Mouse (Mus musculus): Measurements from ENCODE around the gene Tifa. TPM values are rescaled to one million over a fixed set of nuclear protein-coding genes. Genes with fewer than 3 reads are reported as not detected.

The Tifa gene
- polyA plus RNA-seq, 1 experiment from 2014 or later = 3.6 TPM

GRCm38 (mm10) chr3:127818694-127819663, 29.4 kb downstream of the Tifa start:
- no peaks in the 10 kb centered on the region for H3K27me3 ChIP-seq (ENCODE audit: control insufficient read depth, insufficient read depth, low read length)
- no peaks in the 10 kb centered on the region for H3K9me3 ChIP-seq (ENCODE audit: control insufficient read depth, low read length)
- no peak overlapping the region for H3K4me2 ChIP-seq (ENCODE audit: low read length)
- no peak overlapping the region for H3K9ac ChIP-seq (ENCODE audit: low read length)
- no peaks in the 10 kb centered on the region for H3K4me1 ChIP-seq (ENCODE audit: control insufficient read depth in 2 of 2, insufficient read depth in 2 of 2, low read length in 2 of 2)
- 81% methylated on average over 11 of the region's 11 CpGs for WGBS
- H3K36me3 ChIP-seq (ENCODE audit: control insufficient read depth, insufficient read depth, low read length) = peaks cover 35% of the 10 kb centered on the region
- no peak for ATAC-seq (ENCODE audit: insufficient number of reproducible peaks, insufficient read depth, low FRiP score, low read depth)
- H3K27ac ChIP-seq (replicated peaks in 1 of 2; ENCODE audit: control insufficient read depth in 1 of 2, insufficient read depth in 1 of 2, low read depth in 2 of 2, low read length in 2 of 2) = no peak overlapping the region
- H3K4me3 ChIP-seq (ENCODE audit: control insufficient read depth in 1 of 2, insufficient read depth in 1 of 2, low read depth in 1 of 2, low read length in 2 of 2) = no peak overlapping the region

DNA sequence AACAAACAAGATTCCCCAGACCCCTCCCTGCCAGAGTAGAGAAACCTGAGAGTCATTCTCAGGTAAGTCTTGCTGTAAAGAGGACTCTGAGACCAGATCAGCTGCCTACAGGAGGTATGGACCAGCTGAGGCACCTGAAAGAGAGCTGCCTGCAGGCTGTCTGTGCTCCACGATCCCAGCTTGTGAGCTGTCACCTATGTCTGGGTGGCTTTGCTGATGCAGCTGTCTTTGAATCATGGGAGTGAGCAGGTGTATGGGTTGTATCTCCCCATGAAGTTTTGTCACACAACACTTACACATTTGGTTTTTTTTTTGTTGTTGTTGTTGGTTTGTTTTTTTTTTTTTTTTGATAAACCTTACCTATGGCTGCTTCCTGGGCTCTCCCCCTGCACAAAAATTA, 30.8 kb downstream of the Tifa start:
- no peaks in the 10 kb centered on the region for H3K27me3 ChIP-seq (ENCODE audit: control insufficient read depth, insufficient read depth, low read length)
- no peak overlapping the region for H3K4me3 ChIP-seq (ENCODE audit: control insufficient read depth in 1 of 2, insufficient read depth in 1 of 2, low read depth in 1 of 2, low read length in 2 of 2)
- H3K9ac ChIP-seq (ENCODE audit: low read length) = no peak overlapping the region
- 85% methylated on average over 1 of the region's 1 CpGs for WGBS
- H3K4me2 ChIP-seq (ENCODE audit: low read length) = no peak overlapping the region
- H3K9me3 ChIP-seq (ENCODE audit: control insufficient read depth, low read length) = no peaks in the 10 kb centered on the region
- no peak overlapping the region for H3K27ac ChIP-seq (replicated peaks in 1 of 2; ENCODE audit: control insufficient read depth in 1 of 2, insufficient read depth in 1 of 2, low read depth in 2 of 2, low read length in 2 of 2)
- ATAC-seq (ENCODE audit: insufficient number of reproducible peaks, insufficient read depth, low FRiP score, low read depth) = no peak
- peaks cover 32% of the 10 kb centered on the region for H3K36me3 ChIP-seq (ENCODE audit: control insufficient read depth, insufficient read depth, low read length)
- no peaks in the 10 kb centered on the region for H3K4me1 ChIP-seq (ENCODE audit: control insufficient read depth in 2 of 2, insufficient read depth in 2 of 2, low read length in 2 of 2)

GRCm38 (mm10) chr3:127821209-127821608, 31.6 kb downstream of the Tifa start:
- no peak overlapping the region for H3K4me3 ChIP-seq (ENCODE audit: control insufficient read depth in 1 of 2, insufficient read depth in 1 of 2, low read depth in 1 of 2, low read length in 2 of 2)
- H3K36me3 ChIP-seq (ENCODE audit: control insufficient read depth, insufficient read depth, low read length) = peaks cover 30% of the 10 kb centered on the region
- ATAC-seq (ENCODE audit: insufficient number of reproducible peaks, insufficient read depth, low FRiP score, low read depth) = no peak
- H3K27me3 ChIP-seq (ENCODE audit: control insufficient read depth, insufficient read depth, low read length) = no peaks in the 10 kb centered on the region
- no peak overlapping the region for H3K27ac ChIP-seq (replicated peaks in 1 of 2; ENCODE audit: control insufficient read depth in 1 of 2, insufficient read depth in 1 of 2, low read depth in 2 of 2, low read length in 2 of 2)
- 81% methylated on average over 5 of the region's 5 CpGs for WGBS
- H3K9ac ChIP-seq (ENCODE audit: low read length) = no peak overlapping the region
- no peaks in the 10 kb centered on the region for H3K9me3 ChIP-seq (ENCODE audit: control insufficient read depth, low read length)
- H3K4me2 ChIP-seq (ENCODE audit: low read length) = no peak overlapping the region
- H3K4me1 ChIP-seq (ENCODE audit: control insufficient read depth in 2 of 2, insufficient read depth in 2 of 2, low read length in 2 of 2) = 0 out of 4 replicates have a peak, but pooled peaks cover 0 to under 1% of the 10 kb centered on the region in 2 experiments

GRCm38 (mm10) chr3:127823886-127824863, 34.6 kb downstream of the Tifa start:
- WGBS = 82% methylated on average over 17 of the region's 17 CpGs
- H3K9ac ChIP-seq (ENCODE audit: low read length) = no peak overlapping the region

GRCm38 (mm10) chr3:127826503-127826902, 36.9 kb downstream of the Tifa start:
- Histone ChIP-seq H3K9ac (ENCODE audit: low read length) (no peak overlapping the region), H3K27ac (replicated peaks in 1 of 2; ENCODE audit: control insufficient read depth in 1 of 2, insufficient read depth in 1 of 2, low read depth in 2 of 2, low read length in 2 of 2) (no peak overlapping the region), H3K4me3 (ENCODE audit: control insufficient read depth in 1 of 2, insufficient read depth in 1 of 2, low read depth in 1 of 2, low read length in 2 of 2) (no peak overlapping the region), H3K4me1 (ENCODE audit: control insufficient read depth in 2 of 2, insufficient read depth in 2 of 2, low read length in 2 of 2) (peaks cover 4 to 9% of the 10 kb centered on the region in 2 experiments; a peak in 3 of 4 replicates), H3K4me2 (ENCODE audit: low read length) (no peak overlapping the region), H3K36me3 (ENCODE audit: control insufficient read depth, insufficient read depth, low read length) (peaks cover 5% of the 10 kb centered on the region; the same call in 1 of the 2 replicates), H3K9me3 (ENCODE audit: control insufficient read depth, low read length) (no peaks in the 10 kb centered on the region), H3K27me3 (ENCODE audit: control insufficient read depth, insufficient read depth, low read length) (no peaks in the 10 kb centered on the region)
- WGBS = 76% methylated on average over 7 of the region's 7 CpGs
- ATAC-seq (ENCODE audit: insufficient number of reproducible peaks, insufficient read depth, low FRiP score, low read depth) = no peak

More at GRCm38 (mm10) chr3:127823886-127824863, 34.6 kb downstream of the Tifa start:
- Histone ChIP-seq H3K27me3 (ENCODE audit: control insufficient read depth, insufficient read depth, low read length) (no peaks in the 10 kb centered on the region), H3K4me1 (ENCODE audit: control insufficient read depth in 2 of 2, insufficient read depth in 2 of 2, low read length in 2 of 2) (peaks cover 4 to 9% of the 10 kb centered on the region in 2 experiments; a peak in 3 of 4 replicates), H3K4me2 (ENCODE audit: low read length) (no peak overlapping the region), H3K4me3 (ENCODE audit: control insufficient read depth in 1 of 2, insufficient read depth in 1 of 2, low read depth in 1 of 2, low read length in 2 of 2) (no peak overlapping the region), H3K36me3 (ENCODE audit: control insufficient read depth, insufficient read depth, low read length) (peaks cover 17% of the 10 kb centered on the region), H3K9me3 (ENCODE audit: control insufficient read depth, low read length) (no peaks in the 10 kb centered on the region), H3K27ac (replicated peaks in 1 of 2; ENCODE audit: control insufficient read depth in 1 of 2, insufficient read depth in 1 of 2, low read depth in 2 of 2, low read length in 2 of 2) (no peak overlapping the region)
- no peak for ATAC-seq (ENCODE audit: insufficient number of reproducible peaks, insufficient read depth, low FRiP score, low read depth)

DNA sequence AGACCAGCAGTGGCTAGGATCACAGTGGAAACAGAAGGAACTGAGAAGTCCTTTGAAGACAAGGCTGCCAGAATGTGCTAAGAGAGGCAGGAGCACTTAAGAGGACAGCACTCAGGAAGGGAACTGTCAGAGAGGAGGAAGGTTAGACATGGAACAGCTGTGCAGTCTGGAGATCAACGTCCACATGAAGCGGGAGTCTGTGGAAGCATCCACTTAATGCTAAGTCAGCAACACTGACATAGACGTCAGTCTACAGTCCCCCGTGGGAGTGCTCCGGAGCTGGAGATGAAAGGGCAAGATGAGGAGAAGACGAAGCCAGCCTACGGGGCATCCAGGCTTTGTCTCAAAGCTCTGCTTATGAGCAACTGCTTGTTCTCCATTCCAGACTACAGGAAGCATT, 37.5 kb downstream of the Tifa start:
- Histone ChIP-seq H3K27me3 (ENCODE audit: control insufficient read depth, insufficient read depth, low read length) (no peaks in the 10 kb centered on the region), H3K27ac (replicated peaks in 1 of 2; ENCODE audit: control insufficient read depth in 1 of 2, insufficient read depth in 1 of 2, low read depth in 2 of 2, low read length in 2 of 2) (no peak overlapping the region), H3K4me3 (ENCODE audit: control insufficient read depth in 1 of 2, insufficient read depth in 1 of 2, low read depth in 1 of 2, low read length in 2 of 2) (no peak overlapping the region), H3K4me2 (ENCODE audit: low read length) (no peak overlapping the region), H3K9me3 (ENCODE audit: control insufficient read depth, low read length) (no peaks in the 10 kb centered on the region), H3K36me3 (ENCODE audit: control insufficient read depth, insufficient read depth, low read length) (peaks cover 3% of the 10 kb centered on the region; the same call in 1 of the 2 replicates), H3K4me1 (ENCODE audit: control insufficient read depth in 2 of 2, insufficient read depth in 2 of 2, low read length in 2 of 2) (peaks cover 4 to 9% of the 10 kb centered on the region in 2 experiments; a peak in 3 of 4 replicates), H3K9ac (ENCODE audit: low read length) (no peak overlapping the region)
- 13% methylated on average over 7 of the region's 7 CpGs for WGBS
- ATAC-seq (ENCODE audit: insufficient number of reproducible peaks, insufficient read depth, low FRiP score, low read depth) = no peak

DNA sequence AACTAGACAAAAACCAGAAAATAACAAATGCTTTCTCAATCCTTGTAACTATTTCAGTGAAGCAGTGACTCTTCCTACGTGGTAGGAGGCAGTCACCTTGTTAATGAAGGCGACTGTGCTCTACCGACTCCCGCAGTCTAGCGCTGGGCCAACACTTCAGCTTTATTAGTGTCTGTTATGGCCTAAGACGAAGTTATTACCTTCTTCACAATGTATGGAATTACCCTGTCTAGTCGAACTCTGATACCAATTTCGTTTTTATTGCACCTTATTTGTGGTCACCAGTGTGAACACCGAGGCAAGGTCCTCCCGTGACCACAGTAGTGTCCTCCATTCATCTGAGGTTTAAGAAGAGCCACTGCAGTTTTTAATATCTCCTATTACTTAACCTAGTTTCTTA, 40.6 kb downstream of the Tifa start:
- H3K9me3 ChIP-seq (ENCODE audit: control insufficient read depth, low read length) = no peaks in the 10 kb centered on the region
- peaks cover 4 to 9% of the 10 kb centered on the region in 2 experiments; a peak in 3 of 4 replicates for H3K4me1 ChIP-seq (ENCODE audit: control insufficient read depth in 2 of 2, insufficient read depth in 2 of 2, low read length in 2 of 2)

More for the DNA sequence above, 40.6 kb downstream of the Tifa start:
- Histone ChIP-seq H3K9ac (ENCODE audit: low read length) (no peak overlapping the region), H3K4me3 (ENCODE audit: control insufficient read depth in 1 of 2, insufficient read depth in 1 of 2, low read depth in 1 of 2, low read length in 2 of 2) (no peak overlapping the region), H3K4me2 (ENCODE audit: low read length) (no peak overlapping the region), H3K27ac (replicated peaks in 1 of 2; ENCODE audit: control insufficient read depth in 1 of 2, insufficient read depth in 1 of 2, low read depth in 2 of 2, low read length in 2 of 2) (no peak overlapping the region), H3K36me3 (ENCODE audit: control insufficient read depth, insufficient read depth, low read length) (0 out of 2 replicates have a peak, but pooled peaks cover 6% of the 10 kb centered on the region), H3K27me3 (ENCODE audit: control insufficient read depth, insufficient read depth, low read length) (no peaks in the 10 kb centered on the region)
- 91% methylated on average over 10 of the region's 10 CpGs for WGBS
- ATAC-seq (ENCODE audit: insufficient number of reproducible peaks, insufficient read depth, low FRiP score, low read depth) = no peak
